Mouse (Mus musculus): ENCODE results near the gene Ndufb6.

Ndufb6 gene

GRCm38 (mm10) chr4:40279276-40279900 is at the start of gene Ndufb6:
TSS of gene Ndufb6 (minus strand) at chr4:40279421.
- in situ Hi-C loops (cut with MboI; ENCODE audit: low pct_unique_long_range_greater_than_20kb in 1 of 2, low sequenced_read_pairs in 2 of 2, unreplicated experiment in 1 of 2) = loop anchor here (25.0 kb wide), 2 partner anchors 142 to 408 kb away; partner anchors contain the start of gene Aco1 (in 1 of the 2)

- in situ Hi-C loops (cut with MboI; ENCODE audit: low pct_unique_long_range_greater_than_20kb in 1 of 2, low sequenced_read_pairs in 2 of 2, unreplicated experiment in 1 of 2) = no loop called here
These were observed 47.9 kb upstream of the Ndufb6 start for GRCm38 (mm10) chr4:40327161-40327560.

GRCm38 (mm10) chr4:40324620-40325019 is 45.4 kb upstream of the Ndufb6 start:
- in situ Hi-C loops (cut with MboI; ENCODE audit: low pct_unique_long_range_greater_than_20kb in 1 of 2, low sequenced_read_pairs in 2 of 2, unreplicated experiment in 1 of 2) = no loop called here

- in situ Hi-C loops (cut with MboI; ENCODE audit: low pct_unique_long_range_greater_than_20kb in 1 of 2, low sequenced_read_pairs in 2 of 2, unreplicated experiment in 1 of 2) = no loop called here
These were observed 38.2 kb upstream of the Ndufb6 start for GRCm38 (mm10) chr4:40317404-40317803.

GRCm38 (mm10) chr4:40313026-40313425 is 33.8 kb upstream of the Ndufb6 start:
- in situ Hi-C loops (cut with MboI; ENCODE audit: low pct_unique_long_range_greater_than_20kb in 1 of 2, low sequenced_read_pairs in 2 of 2, unreplicated experiment in 1 of 2) = no loop called here

- in situ Hi-C loops (cut with MboI; ENCODE audit: low pct_unique_long_range_greater_than_20kb in 1 of 2, low sequenced_read_pairs in 2 of 2, unreplicated experiment in 1 of 2) = no loop called here
These were observed 33.0 kb upstream of the Ndufb6 start for GRCm38 (mm10) chr4:40312213-40312612.

GRCm38 (mm10) chr4:40310796-40311383 is 31.7 kb upstream of the Ndufb6 start:
- in situ Hi-C loops (cut with MboI; ENCODE audit: low pct_unique_long_range_greater_than_20kb in 1 of 2, low sequenced_read_pairs in 2 of 2, unreplicated experiment in 1 of 2) = no loop called here

GRCm38 (mm10) chr4:40309682-40310081 is 30.5 kb upstream of the Ndufb6 start:
- in situ Hi-C loops (cut with MboI; ENCODE audit: low pct_unique_long_range_greater_than_20kb in 1 of 2, low sequenced_read_pairs in 2 of 2, unreplicated experiment in 1 of 2) = no loop called here

GRCm38 (mm10) chr4:40302445-40303125 is 23.4 kb upstream of the Ndufb6 start:
- in situ Hi-C loops (cut with MboI; ENCODE audit: low pct_unique_long_range_greater_than_20kb in 1 of 2, low sequenced_read_pairs in 2 of 2, unreplicated experiment in 1 of 2) = no loop called here

- in situ Hi-C loops (cut with MboI; ENCODE audit: low pct_unique_long_range_greater_than_20kb in 1 of 2, low sequenced_read_pairs in 2 of 2, unreplicated experiment in 1 of 2) = no loop called here
These were observed 22.0 kb upstream of the Ndufb6 start for GRCm38 (mm10) chr4:40301076-40301789.

GRCm38 (mm10) chr4:40299169-40299568 is 19.9 kb upstream of the Ndufb6 start:
- in situ Hi-C loops (cut with MboI; ENCODE audit: low pct_unique_long_range_greater_than_20kb in 1 of 2, low sequenced_read_pairs in 2 of 2, unreplicated experiment in 1 of 2) = loop anchor here (10.0 to 25.0 kb wide), 3 partner anchors 162 to 388 kb away; partner anchors contain the start of gene Aco1 (in 1 of the 2)

- in situ Hi-C loops (cut with MboI; ENCODE audit: low pct_unique_long_range_greater_than_20kb in 1 of 2, low sequenced_read_pairs in 2 of 2, unreplicated experiment in 1 of 2) = loop anchor here (10.0 to 25.0 kb wide), 3 partner anchors 154 to 396 kb away; partner anchors contain the start of gene Aco1 (in 1 of the 2)
These were observed 12.3 kb upstream of the Ndufb6 start for GRCm38 (mm10) chr4:40291511-40291910.

GRCm38 (mm10) chr4:40289046-40289445 is 9.8 kb upstream of the Ndufb6 start:
- in situ Hi-C loops (cut with MboI; ENCODE audit: low pct_unique_long_range_greater_than_20kb in 1 of 2, low sequenced_read_pairs in 2 of 2, unreplicated experiment in 1 of 2) = loop anchor here (25.0 kb wide), 2 partner anchors 152 to 398 kb away; partner anchors contain the start of gene Aco1 (in 1 of the 2)

- in situ Hi-C loops (cut with MboI; ENCODE audit: low pct_unique_long_range_greater_than_20kb in 1 of 2, low sequenced_read_pairs in 2 of 2, unreplicated experiment in 1 of 2) = loop anchor here (25.0 kb wide), 2 partner anchors 150 to 400 kb away; partner anchors contain the start of gene Aco1 (in 1 of the 2)
These were observed 8.2 kb upstream of the Ndufb6 start for GRCm38 (mm10) chr4:40287415-40287814.

- in situ Hi-C loops (cut with MboI; ENCODE audit: low pct_unique_long_range_greater_than_20kb in 1 of 2, low sequenced_read_pairs in 2 of 2, unreplicated experiment in 1 of 2) = loop anchor here (25.0 kb wide), 2 partner anchors 148 to 402 kb away; partner anchors contain the start of gene Aco1 (in 1 of the 2)
These were observed 6.4 kb upstream of the Ndufb6 start for GRCm38 (mm10) chr4:40285582-40285981.

GRCm38 (mm10) chr4:40278880-40279275 is 343 bp downstream of the Ndufb6 start:
- in situ Hi-C loops (cut with MboI; ENCODE audit: low pct_unique_long_range_greater_than_20kb in 1 of 2, low sequenced_read_pairs in 2 of 2, unreplicated experiment in 1 of 2) = loop anchor here (25.0 kb wide), 2 partner anchors 142 to 408 kb away; partner anchors contain the start of gene Aco1 (in 1 of the 2)

GRCm38 (mm10) chr4:40269430-40270032 is 9.7 kb downstream of the Ndufb6 start, which contains the start of the genes Smim27 and Topors:
TSS of gene Smim27 (plus strand) at chr4:40269579.
TSS of gene Topors (minus strand) at chr4:40269850.
- in situ Hi-C loops (cut with MboI; ENCODE audit: low pct_unique_long_range_greater_than_20kb in 1 of 2, low sequenced_read_pairs in 2 of 2, unreplicated experiment in 1 of 2) = no loop called here

- in situ Hi-C loops (cut with MboI; ENCODE audit: low pct_unique_long_range_greater_than_20kb in 1 of 2, low sequenced_read_pairs in 2 of 2, unreplicated experiment in 1 of 2) = no loop called here
These were observed 10.4 kb downstream of the Ndufb6 start for GRCm38 (mm10) chr4:40268835-40269234.

Data from mouse embryonic stem cell (cell line).